22 mouse cellular contexts compared by ENCODE assay signal in the genomic region with DNA sequence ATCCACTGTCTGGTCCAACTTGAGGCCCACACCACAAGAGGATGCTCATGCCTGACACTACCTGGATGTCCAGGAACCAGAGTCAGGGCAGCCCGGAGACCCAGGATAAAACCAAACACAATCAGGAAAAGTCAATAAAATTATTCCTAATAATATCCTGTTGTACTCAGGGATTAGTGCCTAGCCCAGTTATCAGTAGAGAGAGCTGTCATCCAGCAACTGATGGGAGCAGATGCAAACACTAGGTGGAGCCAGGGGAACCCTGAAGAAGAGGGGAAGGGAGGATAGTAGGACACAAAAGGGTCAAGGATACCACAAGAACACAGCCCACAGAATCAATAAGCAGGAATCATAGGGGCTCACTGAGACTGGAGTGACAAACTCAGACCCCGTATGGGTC. TPM values are rescaled to one million over a fixed set of nuclear protein-coding genes. Genes with fewer than 3 reads are reported as not detected.
DNase-seq lines count a peak whose midpoint lies in the region; ATAC-seq and TF ChIP-seq lines count a peak whose summit lies in the region.
"Had no signal": no experiment of that assay in that cellular context is flagged by ENCODE, and none has a peak within 500 bp of the region (broad histone marks: within the 10 kb centered on the region; RNA-seq: fewer than 3 reads in every experiment).

No protein-coding gene starts in this region.

- no peaks in the 10 kb centered on the region for H3K27me3 ChIP-seq in cerebellum, adult 2 months (ENCODE audit: control insufficient read depth, insufficient read depth, low read length)
- no peaks in the 10 kb centered on the region for H3K27me3 ChIP-seq in hindbrain, postnatal 0 days (ENCODE audit: insufficient read depth, low read length)
- H3K27me3 ChIP-seq in hindbrain, embryonic 13.5 days: 0 out of 2 replicates have a peak, but pooled peaks cover 3% of the 10 kb centered on the region

- no peak overlapping the region for H3K4me3 ChIP-seq in cerebellum, adult 2 months (replicated peaks; ENCODE audit: insufficient read depth, low read depth, low read length)
- H3K4me3 ChIP-seq in hindbrain, postnatal 0 days (ENCODE audit: low read length): no peak overlapping the region
- no peak overlapping the region for H3K4me3 ChIP-seq in hindbrain, embryonic 13.5 days
- no peak overlapping the region for H3K4me3 ChIP-seq in left cerebral cortex, adult 2 months
- H3K4me3 ChIP-seq: embryonic facial prominence, embryonic 10.5 days; heart, adult 2 months; hindbrain, embryonic 12.5 days had no signal

- H3K9ac ChIP-seq in hindbrain, postnatal 0 days (replicated peaks; ENCODE audit: low read length): no peak overlapping the region
- no peak overlapping the region for H3K9ac ChIP-seq in hindbrain, embryonic 13.5 days
- H3K9ac ChIP-seq: hindbrain, embryonic 12.5 days had no signal

- no peak overlapping the region for H3K4me2 ChIP-seq in hindbrain, postnatal 0 days (ENCODE audit: low read depth, low read length)
- H3K4me2 ChIP-seq in hindbrain, embryonic 13.5 days: no peak overlapping the region
- H3K4me2 ChIP-seq: hindbrain, embryonic 12.5 days had no signal

- ATAC-seq in hindbrain, postnatal 0 days: no peak
- ATAC-seq in hindbrain, embryonic 13.5 days (ENCODE audit: low FRiP score): no peak
- ATAC-seq: CD4-positive, CD25-positive, alpha-beta regulatory T cell, adult 4 months; forebrain, embryonic 14.5 days had no signal

- H3K4me1 ChIP-seq in cerebellum, adult 2 months (ENCODE audit: control insufficient read depth, insufficient read depth, low read length): no peaks in the 10 kb centered on the region; the same call in 1 of the 2 replicates
- H3K4me1 ChIP-seq in hindbrain, postnatal 0 days (ENCODE audit: insufficient read depth, low read length): no peaks in the 10 kb centered on the region
- peaks cover 6% of the 10 kb centered on the region for H3K4me1 ChIP-seq in hindbrain, embryonic 13.5 days (replicated peaks)
- H3K4me1 ChIP-seq: hindbrain, embryonic 12.5 days had no signal

- no peaks in the 10 kb centered on the region for H3K9me3 ChIP-seq in hindbrain, postnatal 0 days (ENCODE audit: low read length)
- H3K9me3 ChIP-seq in hindbrain, embryonic 13.5 days: no peaks in the 10 kb centered on the region
- H3K9me3 ChIP-seq: embryonic facial prominence, embryonic 10.5 days; G1E; hindbrain, embryonic 12.5 days had no signal

- DNase-seq in cerebellum, adult 2 months: no peak
- no peak for DNase-seq in cerebellum, postnatal 36 days
- DNase-seq in hindbrain, postnatal 0 days (ENCODE audit: low spot score): no peak
- no peak for DNase-seq in left cerebral cortex, adult 2 months (ENCODE audit: extremely low spot score in 1 of 2, low spot score in 2 of 2)
- DNase-seq in left cerebral cortex, adult 9 months (ENCODE audit: low spot score in 2 of 2): no peak
- no peak for DNase-seq in brain, embryonic 14.5 days (ENCODE audit: low read depth)
- DNase-seq in right cerebral cortex, postnatal 14 days: no peak
- DNase-seq: adrenal gland, adult 8-10 months; adrenal gland, postnatal 36 days; B cell, adult 2 months; cerebellum, adult 11 months; cerebellum, adult 9-10 months; cerebellum, postnatal 25 days; heart, adult 2 months; heart, postnatal 10 days; heart, postnatal 4 days had no signal

- intact Hi-C loops in left cerebral cortex, adult 2 months (cut with DNase I): no loop called here

- H3K27ac ChIP-seq in cerebellum, adult 2 months (ENCODE audit: insufficient read depth, low read length): no peak overlapping the region
- no peak overlapping the region for H3K27ac ChIP-seq in hindbrain, postnatal 0 days
- H3K27ac ChIP-seq in hindbrain, embryonic 13.5 days: no peak overlapping the region
- no peak overlapping the region for H3K27ac ChIP-seq in left cerebral cortex, adult 2 months
- H3K27ac ChIP-seq: embryonic facial prominence, embryonic 10.5 days; heart, adult 2 months; hindbrain, embryonic 12.5 days had no signal

- WGBS in cerebellum, adult 2 months: 93% methylated on average over 2 of the region's 2 CpGs
- WGBS in hindbrain, postnatal 0 days: 93% methylated on average over 2 of the region's 2 CpGs
- 100% methylated on average over 2 of the region's 2 CpGs for WGBS in hindbrain, embryonic 13.5 days

- no peak for TF ChIP-seq POLR2A in cerebellum, adult 2 months (IDR thresholded peaks at IDR 0.05; ENCODE audit: borderline replicate concordance, insufficient read depth, low read length)
- no peak for TF ChIP-seq POLR2A in brain, embryonic 14.5 days (IDR thresholded peaks at IDR 0.05; ENCODE audit: borderline replicate concordance, extremely low read depth, insufficient read depth, insufficient read length, poor library complexity, severe bottlenecking)

- H3K36me3 ChIP-seq in hindbrain, postnatal 0 days (ENCODE audit: insufficient read depth, low read length): no peaks in the 10 kb centered on the region
- no peaks in the 10 kb centered on the region for H3K36me3 ChIP-seq in hindbrain, embryonic 13.5 days
- H3K36me3 ChIP-seq: embryonic facial prominence, embryonic 10.5 days; G1E; hindbrain, embryonic 12.5 days had no signal

- peak; percentile 12; the same call in 1 of the 2 replicates for TF ChIP-seq CTCF in cerebellum, adult 2 months (IDR thresholded peaks at IDR 0.05; ENCODE audit: borderline replicate concordance, insufficient read depth, low read depth, low read length)
- peak; percentile 38 for TF ChIP-seq CTCF in hindbrain, postnatal 0 days (IDR thresholded peaks at IDR 0.05; ENCODE audit: low read depth)
- peak; percentile 25; the same call in 1 of the 2 replicates for TF ChIP-seq CTCF in left cerebral cortex, adult 2 months (IDR thresholded peaks at IDR 0.05)
- peak; percentile 15; the same call in 1 of the 2 replicates for TF ChIP-seq CTCF in brain, embryonic 14.5 days (IDR thresholded peaks at IDR 0.05; ENCODE audit: borderline replicate concordance, extremely low read depth, insufficient read depth, insufficient read length)

RNA-seq across cellular contexts. Expression of gene Larp6, which starts 5.2 kb away (rescaled TPM):
- 44.9 and 46.0 TPM in 2 replicates for polyA plus RNA-seq in cerebellum, adult 2 months (2012; rRNA removed)
- 33.4 and 38.2 TPM in 2 replicates for total RNA-seq in hindbrain, postnatal 0 days (2014; rRNA removed)
- 23.8 and 26.0 TPM in 2 replicates for polyA plus RNA-seq in hindbrain, postnatal 0 days (2015; fragmentation: Nextera tagmentation; extraction: Ambion mirVana)
- 10.3 and 11.2 TPM in 2 replicates for polyA plus RNA-seq in hindbrain, embryonic 13.5 days (2015; fragmentation: Nextera tagmentation; extraction: Ambion mirVana)
- total RNA-seq in left cerebral cortex, adult 2 months (2021): 10 to 100 TPM; 37.8 to 39.0 TPM
- 9.8 and 14.2 TPM in 2 replicates for polyA plus RNA-seq in brain, embryonic 14.5 days (2012; rRNA removed)
- total RNA-seq: G1E had no signal
- polyA plus RNA-seq: CD4-positive, CD25-positive, alpha-beta regulatory T cell, adult 4 months; G1E had no signal

RNA-seq across cellular contexts. Expression of gene Lrrc49, which starts 19.6 kb away (rescaled TPM):
- polyA plus RNA-seq in cerebellum, adult 2 months (2012; rRNA removed): 146 and 163 TPM in 2 replicates
- total RNA-seq in hindbrain, postnatal 0 days (2014; rRNA removed): 48.6 and 50.0 TPM in 2 replicates
- 71.1 and 71.9 TPM in 2 replicates for polyA plus RNA-seq in hindbrain, postnatal 0 days (2015; fragmentation: Nextera tagmentation; extraction: Ambion mirVana)
- 67.9 and 70.0 TPM in 2 replicates for polyA plus RNA-seq in hindbrain, embryonic 13.5 days (2015; fragmentation: Nextera tagmentation; extraction: Ambion mirVana)
- 10 to 100 TPM; 86.7 to 94.7 TPM for total RNA-seq in left cerebral cortex, adult 2 months (2021)
- 63.1 and 72.4 TPM in 2 replicates for polyA plus RNA-seq in brain, embryonic 14.5 days (2012; rRNA removed)
